Mouse (Mus musculus) kidney, adult 2 months (tissue): Measurements from ENCODE around the gene Klf13. TPM values are rescaled to one million over a fixed set of nuclear protein-coding genes. Genes with fewer than 3 reads are reported as not detected.
A peak's percentile ranks its signal among the peaks of the same experiment; 100 is the strongest.

Experiments
- DNase-seq: peaks from one replicate; pipeline ENCODE4 v3.0.0; 2021
- H3K27ac ChIP-seq: fragments of 200-500 bp; 2 replicates; pipeline ENCODE4 v1.5.1; 2012; ENCODE audit warnings: low read depth, low read length, control low read depth, inconsistent platforms; ENCODE audit not compliant: insufficient read depth
- H3K27me3 ChIP-seq: fragments of 200-500 bp; replicated peaks from 2 replicates; pipeline ENCODE4 v1.6.1; 2012; ENCODE audit warnings: mild to moderate bottlenecking, moderate library complexity, low read length, inconsistent platforms; ENCODE audit not compliant: control insufficient read depth, insufficient read depth
- H3K36me3 ChIP-seq: fragments of 200-500 bp; 2 replicates; pipeline ENCODE4 v1.6.1; 2012; ENCODE audit warnings: mild to moderate bottlenecking, moderate library complexity, low read length, inconsistent platforms; ENCODE audit not compliant: control insufficient read depth, insufficient read depth
- H3K4me1 ChIP-seq: fragments of 200-500 bp; 2 replicates; pipeline ENCODE4 v1.6.1; 2011; ENCODE audit warnings: low read length; ENCODE audit not compliant: control insufficient read depth, insufficient read depth
- H3K4me3 ChIP-seq: fragments of 200-500 bp; 2 replicates; pipeline ENCODE4 v1.5.1; 2011; ENCODE audit warnings: mild to moderate bottlenecking, low read depth, low read length, control low read depth; ENCODE audit not compliant: insufficient read depth
- CTCF ChIP-seq: fragments of 200-500 bp; conservative IDR thresholded peaks from 2 replicates; pipeline ENCODE4 v1.5.1; 2011; ENCODE audit warnings: low read depth, mild to moderate bottlenecking, control low read depth, low read length, moderate library complexity, mixed read lengths; ENCODE audit not compliant: insufficient read depth, insufficient read length
- POLR2A ChIP-seq: fragments of 200-500 bp; IDR thresholded peaks from one replicate; pipeline ENCODE4 v1.6.1; 2011; ENCODE audit warnings: low read depth, low read length, control low read depth
- WGBS: fragments of 180-500 bp; shearing (Covaris S2); methylation state at CpG from one replicate; pipeline ENCODE4 v1.1.7; 2018; 5-methylcytosine and 5-hydroxymethylcytosine counted together
- polyA plus RNA-seq: library from polyadenylated mRNA; depleted of rRNA; stranded (reverse); fragments of >200 nt; gene quantifications from 2 replicates; pipeline ENCODE4 v1.2.3, GENCODE M21; 2012

Klf13 gene
- polyA plus RNA-seq, 1 experiment, result 31.2 TPM

DNA sequence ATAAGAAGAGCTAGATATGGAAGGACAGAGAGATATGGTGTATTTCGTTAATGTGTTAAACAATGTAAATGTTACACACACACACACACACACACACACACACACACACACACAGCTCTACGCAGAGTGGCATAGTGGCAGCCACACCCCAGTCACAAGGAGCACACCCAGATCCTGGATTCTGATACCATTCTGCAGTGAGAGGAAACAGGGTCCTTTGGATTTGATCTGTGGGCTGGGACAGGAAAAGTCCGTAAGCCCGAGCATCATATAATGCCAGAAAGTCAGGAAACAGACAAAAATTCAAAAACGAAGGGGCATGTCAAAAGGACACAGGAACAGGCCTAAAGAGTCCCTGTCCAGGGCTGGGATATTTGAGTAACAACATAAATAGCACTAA lies 33.1 kb downstream of the Klf13 start:
- no peaks in the 10 kb centered on the region for H3K36me3 ChIP-seq

GRCm38 (mm10) chr7:63905190-63905589 lies 33.5 kb downstream of the Klf13 start:
- Histone ChIP-seq H3K27ac (peak overlapping the region; percentile 98), H3K4me1 (peaks cover 56% of the 10 kb centered on the region), H3K36me3 (no peaks in the 10 kb centered on the region), H3K4me3 (peak overlapping the region; percentile 27), H3K27me3 (no peaks in the 10 kb centered on the region)
- TF ChIP-seq CTCF (no peak), POLR2A (no peak)
- 30% methylated on average over 2 of the region's 2 CpGs for whole genome bisulfite sequencing
- peak; percentile 83 for DNase-seq

More for the DNA sequence above, 33.1 kb downstream of the Klf13 start:
- Histone ChIP-seq H3K27ac (peak overlapping the region; percentile 98), H3K4me1 (peaks cover 60% of the 10 kb centered on the region), H3K27me3 (no peaks in the 10 kb centered on the region), H3K4me3 (peak overlapping the region; percentile 27)
- TF ChIP-seq POLR2A, result no peak
- TF ChIP-seq CTCF, result no peak
- WGBS, result 57% methylated on average over 5 of the region's 5 CpGs
- peak; percentile 82 for DNase-seq

DNA sequence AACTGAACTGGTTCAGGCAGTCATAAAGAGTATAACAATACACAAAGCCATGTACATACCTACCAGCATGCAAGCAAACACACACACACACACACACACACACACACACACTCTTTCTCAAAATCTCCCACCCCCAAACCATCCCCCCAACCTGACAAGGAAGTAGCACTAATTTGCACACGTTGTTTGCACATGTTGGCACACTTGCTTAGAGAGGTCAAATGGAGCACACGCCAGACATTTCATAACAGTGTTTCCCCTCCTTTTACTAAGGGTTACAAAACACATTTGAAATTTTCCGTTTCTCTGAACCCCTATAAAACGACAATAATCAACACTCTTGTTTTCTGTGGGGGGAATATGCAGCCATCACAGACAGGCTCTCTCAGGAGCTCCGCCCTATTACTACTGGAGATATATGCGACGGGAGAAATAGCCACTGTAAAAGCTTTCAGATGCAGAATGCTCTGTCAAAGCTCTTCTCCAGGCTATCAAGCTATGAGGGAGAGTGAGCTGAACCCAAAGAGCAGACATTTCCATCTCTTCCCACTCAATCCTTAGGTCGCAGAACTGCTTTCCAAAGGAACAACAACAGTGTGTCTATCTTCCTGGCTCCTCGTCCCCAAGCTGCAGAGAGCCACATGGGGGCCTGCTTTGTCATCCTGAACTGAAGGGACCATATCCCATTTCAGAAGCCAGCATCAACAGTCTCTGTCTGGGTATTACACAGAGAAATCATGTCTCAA lies 34.9 kb downstream of the Klf13 start:
- Histone ChIP-seq H3K27ac (peak overlapping the region; percentile 96), H3K36me3 (no peaks in the 10 kb centered on the region), H3K4me1 (peaks cover 51% of the 10 kb centered on the region), H3K4me3 (no peak overlapping the region), H3K27me3 (no peaks in the 10 kb centered on the region)
- TF ChIP-seq CTCF, result no peak
- TF ChIP-seq POLR2A, result no peak
- WGBS, result 46% methylated on average over 9 of the region's 9 CpGs
- no peak for DNase-seq

GRCm38 (mm10) chr7:63902604-63903210 lies 36.0 kb downstream of the Klf13 start:
- peak; percentile 68 for DNase-seq
- H3K27ac ChIP-seq, result peak overlapping the region; percentile 96
- TF ChIP-seq CTCF, result no peak
- no peak for TF ChIP-seq POLR2A
- WGBS, result 39% methylated on average over 3 of the region's 3 CpGs
- H3K4me1 ChIP-seq, result peaks cover 48% of the 10 kb centered on the region
- H3K4me3 ChIP-seq, result no peak overlapping the region
- no peaks in the 10 kb centered on the region for H3K36me3 ChIP-seq
- no peaks in the 10 kb centered on the region for H3K27me3 ChIP-seq

DNA sequence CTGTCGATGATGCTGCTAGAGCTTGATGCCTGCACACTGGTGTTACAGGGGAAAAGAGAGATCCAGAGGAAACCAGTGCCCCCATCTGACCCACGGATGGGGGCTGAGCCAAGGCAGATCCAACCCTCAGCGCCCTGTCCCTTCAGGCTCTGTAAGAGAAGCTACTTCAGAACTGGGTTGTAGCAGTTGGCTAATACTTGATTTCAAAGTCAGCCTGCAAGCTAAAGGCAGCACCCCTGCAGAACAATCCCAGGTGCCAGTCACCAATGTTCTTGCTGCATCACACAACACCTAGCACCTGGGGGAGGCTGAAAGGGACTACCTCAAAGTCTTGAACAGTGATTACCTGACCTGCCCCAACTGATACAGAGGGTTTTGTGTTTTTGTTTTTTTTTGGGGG lies 36.8 kb downstream of the Klf13 start:
- Histone ChIP-seq H3K27ac (peak overlapping the region; percentile 15), H3K4me1 (peaks cover 47% of the 10 kb centered on the region), H3K27me3 (no peaks in the 10 kb centered on the region), H3K36me3 (no peaks in the 10 kb centered on the region), H3K4me3 (no peak overlapping the region)
- WGBS, result 49% methylated on average over 3 of the region's 3 CpGs
- DNase-seq, result no peak
- TF ChIP-seq POLR2A (no peak), CTCF (no peak)

DNA sequence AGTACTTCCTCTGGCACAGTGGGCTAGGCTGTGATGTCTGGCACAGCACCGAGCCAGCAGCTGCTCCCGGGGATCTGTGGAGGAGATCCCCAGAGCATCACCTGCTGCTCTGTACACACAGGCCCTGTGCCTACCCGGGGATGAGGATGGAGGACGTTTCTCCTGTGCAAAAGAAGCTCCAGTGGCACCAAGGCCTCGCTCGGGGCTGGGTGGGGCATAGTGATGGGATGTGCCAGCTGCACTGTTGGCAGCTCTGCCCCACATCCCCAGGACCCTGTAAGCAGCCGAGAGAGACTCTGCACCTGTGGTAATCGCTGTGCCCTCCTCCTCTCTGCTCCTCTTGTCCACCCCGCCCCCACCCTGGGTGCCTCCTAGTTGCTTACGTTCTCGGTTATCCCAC lies 37.4 kb downstream of the Klf13 start:
- TF ChIP-seq CTCF, result no peak
- TF ChIP-seq POLR2A, result no peak
- H3K27ac ChIP-seq, result no peak overlapping the region; the same call in 1 of the 2 replicates

DNA sequence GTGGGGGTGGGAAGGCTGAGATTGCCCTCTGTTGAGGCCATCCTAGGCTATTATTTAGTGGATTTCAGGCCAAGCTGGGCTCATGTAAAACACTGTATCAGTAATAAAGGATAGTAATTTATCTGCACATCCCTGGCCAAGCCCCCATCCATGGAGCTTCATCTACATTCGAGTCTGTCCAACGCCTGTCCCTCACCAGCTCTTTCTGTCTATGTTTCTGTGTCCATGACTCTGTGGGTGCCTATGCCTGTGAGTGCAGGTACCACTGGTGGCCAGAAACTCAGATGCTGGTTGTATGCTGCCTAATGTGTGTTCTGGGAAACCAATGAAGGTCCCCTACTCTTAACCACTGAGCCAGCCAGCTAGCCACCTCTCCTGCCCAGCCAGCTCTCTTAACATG lies 38.3 kb downstream of the Klf13 start:
- TF ChIP-seq CTCF (no peak), POLR2A (no peak)
- no peaks in the 10 kb centered on the region for H3K27me3 ChIP-seq
- H3K4me3 ChIP-seq, result no peak overlapping the region
- H3K4me1 ChIP-seq, result peaks cover 53% of the 10 kb centered on the region
- no peak overlapping the region for H3K27ac ChIP-seq
- H3K36me3 ChIP-seq, result no peaks in the 10 kb centered on the region
- 92% methylated on average over 2 of the region's 2 CpGs for WGBS
- no peak for DNase-seq

More for the DNA sequence above, 37.4 kb downstream of the Klf13 start:
- Histone ChIP-seq H3K4me1 (peaks cover 48% of the 10 kb centered on the region), H3K36me3 (no peaks in the 10 kb centered on the region), H3K27me3 (no peaks in the 10 kb centered on the region), H3K4me3 (no peak overlapping the region)
- 68% methylated on average over 11 of the region's 11 CpGs for WGBS
- DNase-seq, result no peak
